Mouse (Mus musculus) layer of hippocampus, adult 18-20 months (tissue): ENCODE data around the gene Csdc2. TPM values are rescaled to one million over a fixed set of nuclear protein-coding genes. Genes with fewer than 3 reads are reported as not detected.

Experiments used
- DNase-seq, 2 experiments: peaks; one replicate each; pipeline ENCODE4 v3.0.0; 2022; ENCODE audit warnings: low spot score in 2 of 2
- total RNA-seq, 2 experiments: library from RNA; stranded (reverse); gene quantifications; 2 replicates each; pipeline ENCODE4 v1.2.3; 2021

Csdc2 gene
- total RNA-seq, 2 experiments from 2014 or later = 71.1 to 72.6 TPM

DNA sequence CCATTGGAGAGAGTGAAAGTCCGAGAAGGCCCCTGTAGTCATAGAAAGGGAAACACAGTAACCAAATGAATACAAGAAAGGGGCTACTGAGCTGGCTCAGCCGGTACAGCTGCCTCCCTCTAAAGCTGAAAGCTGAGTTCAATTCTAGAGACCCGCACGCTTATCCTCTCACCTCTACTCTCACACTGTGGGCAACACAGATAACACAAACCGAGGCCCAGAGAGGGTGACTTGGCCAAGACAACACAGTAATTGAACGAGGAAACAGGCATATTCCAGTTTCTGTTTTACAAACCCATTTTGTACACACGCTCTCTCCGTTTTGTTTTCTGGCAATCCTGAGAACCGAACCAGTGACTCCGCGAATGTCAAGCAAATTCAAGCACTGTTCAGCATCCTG, 11.6 kb upstream of the Csdc2 start:
- DNase-seq = no peak

DNA sequence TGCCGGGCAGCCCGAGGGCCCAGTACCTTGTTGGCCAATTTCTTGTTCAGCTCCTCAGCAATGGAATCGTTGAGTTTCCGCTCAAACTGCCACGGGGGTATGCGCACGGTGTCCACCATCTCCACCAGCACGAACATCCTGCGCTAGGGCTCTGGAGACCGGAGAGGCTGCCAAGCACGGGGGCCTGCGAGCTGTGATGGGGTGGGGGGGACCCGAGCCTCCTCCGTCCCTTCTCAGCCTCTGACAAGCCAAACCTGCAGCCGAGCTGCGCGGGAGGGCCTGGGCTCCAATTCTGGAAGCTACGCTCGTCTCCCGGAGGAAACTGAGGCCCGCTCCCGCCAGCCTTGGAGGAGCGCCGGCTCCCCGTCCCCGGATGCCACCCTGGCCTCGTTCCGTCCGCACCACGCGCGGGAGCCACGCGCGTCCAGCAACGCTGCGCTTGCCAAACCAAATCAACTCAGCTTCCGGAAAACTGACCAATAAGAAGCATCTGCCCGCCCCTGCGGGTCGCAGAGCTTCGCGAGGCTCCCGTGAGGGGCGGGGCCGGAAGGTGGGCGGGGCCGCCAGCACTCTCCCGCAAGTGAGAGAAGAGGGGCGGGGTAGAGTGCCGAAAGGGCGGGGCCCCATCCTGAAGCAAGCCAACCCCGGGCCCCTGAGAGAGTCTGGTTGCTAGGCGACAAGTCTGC, 10.7 kb upstream of the Csdc2 start, which contains the start of gene Polr3h:
Gene Polr3h, minus strand, starts transcription at position 481 of the 686 bp plus-strand sequence.
- DNase-seq = peak; percentile 94 to 96

DNA sequence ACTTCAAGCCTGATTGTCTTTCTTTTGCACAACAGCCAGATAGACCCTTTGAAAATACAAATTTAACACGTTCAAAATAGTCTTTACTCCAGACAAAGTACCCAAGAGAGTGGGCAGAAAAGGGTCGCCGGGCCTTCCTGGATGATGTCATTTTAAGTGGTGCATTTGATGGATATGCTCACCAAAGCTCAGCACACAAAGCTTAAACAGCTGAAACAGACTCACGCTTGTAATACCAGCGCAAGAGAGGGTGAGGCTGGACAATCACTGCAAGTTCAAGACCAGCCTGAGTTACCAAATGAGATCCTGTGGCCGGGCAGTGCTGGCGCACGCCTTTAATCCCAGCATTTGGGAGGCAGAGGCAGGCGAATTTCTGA, 10.1 kb upstream of the Csdc2 start:
- no peak for DNase-seq

DNA sequence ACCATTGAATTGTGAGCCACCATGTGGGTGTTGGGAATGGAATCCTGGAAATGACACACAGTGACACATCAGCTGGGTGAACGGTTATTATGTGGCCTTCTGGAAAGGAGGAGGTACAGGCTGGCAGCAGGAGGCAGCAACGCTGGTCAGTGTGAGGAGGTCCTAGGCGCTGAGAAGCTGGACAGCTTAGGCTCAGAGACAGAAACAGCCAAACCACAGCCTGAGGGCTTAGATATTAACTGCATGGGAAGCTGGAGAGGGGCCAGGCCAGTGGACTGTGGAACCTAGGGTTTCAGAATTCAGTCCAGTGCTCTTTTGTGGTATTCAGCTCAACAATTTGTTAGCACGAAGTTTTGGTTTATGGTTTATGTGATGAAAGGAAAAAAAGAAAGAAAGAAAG, 8.8 kb upstream of the Csdc2 start:
- no peak for DNase-seq

DNA sequence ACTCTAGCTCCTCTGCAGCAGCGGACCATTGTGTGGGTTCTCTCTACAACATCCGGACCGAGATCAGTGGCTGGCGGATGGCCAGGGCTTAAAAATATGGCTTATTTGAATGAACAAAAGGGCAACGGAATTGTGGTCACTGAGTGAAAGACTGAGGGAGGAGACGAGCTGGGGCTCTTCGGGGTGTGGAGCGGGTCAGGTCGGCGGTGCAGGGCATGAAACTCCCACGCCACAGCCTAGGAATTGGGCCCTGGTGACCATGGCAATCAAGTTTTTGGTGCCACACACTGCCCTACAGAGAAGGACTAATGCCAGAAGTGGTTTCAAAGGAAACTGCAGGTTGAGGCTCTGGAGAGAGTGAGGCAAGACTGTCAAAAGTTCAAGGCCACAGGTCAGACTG, 8.3 kb upstream of the Csdc2 start:
- DNase-seq = no peak

DNA sequence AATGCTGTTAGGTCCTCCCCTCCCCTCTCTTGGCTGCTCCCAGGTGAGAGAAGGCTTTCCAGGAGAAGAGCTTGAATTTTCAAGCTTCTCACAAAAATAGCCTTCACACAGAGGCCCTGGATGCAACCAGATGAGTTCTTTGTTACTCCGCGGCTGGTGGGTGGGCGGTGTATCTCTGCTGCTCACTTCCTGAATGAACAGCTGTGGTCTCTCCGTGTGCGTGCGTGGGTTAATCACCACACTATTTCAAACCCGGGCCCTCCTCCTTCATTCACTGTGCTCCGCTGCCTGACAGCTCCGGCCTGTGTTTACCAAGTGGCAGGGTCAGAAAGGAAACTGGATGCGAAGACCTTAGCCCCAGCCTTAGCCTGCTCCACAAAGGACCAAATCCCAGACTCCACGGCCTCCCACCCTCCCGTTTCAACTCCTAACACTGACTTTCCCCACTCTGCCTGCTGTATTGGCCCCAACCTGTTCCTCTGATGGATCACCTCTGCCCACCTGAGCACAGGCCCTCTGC, 3.5 kb upstream of the Csdc2 start:
- peak; percentile 69 to 80 for DNase-seq

DNA sequence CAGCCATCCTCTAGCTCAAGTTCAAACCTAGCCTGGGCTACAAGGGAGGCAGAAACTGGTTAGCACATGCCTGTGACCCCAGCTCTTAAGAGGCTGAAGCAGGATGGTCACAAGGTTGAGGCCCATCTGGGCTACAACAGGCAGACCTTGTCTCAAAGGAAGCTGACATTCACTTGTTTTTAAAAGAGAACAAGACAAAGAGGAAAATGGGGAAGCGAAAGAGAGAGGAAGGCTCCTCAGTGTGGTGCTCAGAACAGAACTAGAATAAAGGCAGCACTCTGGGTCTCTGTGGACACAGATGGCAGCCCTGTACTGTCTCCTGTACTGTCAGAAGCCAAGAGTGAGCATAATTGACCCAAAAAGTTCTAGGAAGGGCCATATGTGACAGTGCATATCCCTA, 2.6 kb upstream of the Csdc2 start:
- DNase-seq = no peak

DNA sequence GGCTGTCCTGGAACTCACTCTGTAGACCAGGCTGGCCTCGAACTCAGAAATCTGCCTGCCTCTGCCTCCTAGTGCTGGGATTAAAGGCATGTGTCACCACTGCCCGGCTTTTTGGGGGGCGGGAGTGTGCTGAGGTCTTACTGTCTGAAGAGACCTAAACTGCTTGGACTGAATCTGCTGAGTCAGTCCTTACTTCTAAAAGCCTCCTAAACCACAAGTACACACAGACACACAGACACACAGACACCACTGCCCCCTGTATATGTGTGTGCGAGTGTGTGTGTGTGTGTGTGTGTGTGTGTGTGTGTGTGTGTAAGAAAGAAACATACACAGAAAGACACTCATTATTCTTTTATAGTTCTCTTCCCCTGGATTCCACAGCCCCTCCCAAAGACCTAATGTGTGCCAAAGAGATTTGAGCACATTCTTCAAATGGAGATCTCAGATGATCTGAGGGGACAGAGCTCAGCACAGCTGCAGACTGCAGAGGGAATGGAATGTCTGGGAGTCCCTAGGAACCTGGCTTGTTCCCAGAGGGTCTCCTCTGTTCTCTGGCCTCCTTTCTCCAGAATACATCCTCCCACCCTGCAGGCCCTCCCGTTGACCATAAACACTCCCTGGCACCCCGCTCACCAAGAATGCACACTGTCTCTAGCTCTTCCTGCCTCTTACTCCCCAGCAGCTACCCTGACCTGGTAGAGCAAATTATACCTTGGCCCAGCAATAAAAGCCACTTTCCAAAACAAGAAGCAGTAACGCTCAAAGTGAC, 506 bp upstream of the Csdc2 start:
- DNase-seq = no peak

DNA sequence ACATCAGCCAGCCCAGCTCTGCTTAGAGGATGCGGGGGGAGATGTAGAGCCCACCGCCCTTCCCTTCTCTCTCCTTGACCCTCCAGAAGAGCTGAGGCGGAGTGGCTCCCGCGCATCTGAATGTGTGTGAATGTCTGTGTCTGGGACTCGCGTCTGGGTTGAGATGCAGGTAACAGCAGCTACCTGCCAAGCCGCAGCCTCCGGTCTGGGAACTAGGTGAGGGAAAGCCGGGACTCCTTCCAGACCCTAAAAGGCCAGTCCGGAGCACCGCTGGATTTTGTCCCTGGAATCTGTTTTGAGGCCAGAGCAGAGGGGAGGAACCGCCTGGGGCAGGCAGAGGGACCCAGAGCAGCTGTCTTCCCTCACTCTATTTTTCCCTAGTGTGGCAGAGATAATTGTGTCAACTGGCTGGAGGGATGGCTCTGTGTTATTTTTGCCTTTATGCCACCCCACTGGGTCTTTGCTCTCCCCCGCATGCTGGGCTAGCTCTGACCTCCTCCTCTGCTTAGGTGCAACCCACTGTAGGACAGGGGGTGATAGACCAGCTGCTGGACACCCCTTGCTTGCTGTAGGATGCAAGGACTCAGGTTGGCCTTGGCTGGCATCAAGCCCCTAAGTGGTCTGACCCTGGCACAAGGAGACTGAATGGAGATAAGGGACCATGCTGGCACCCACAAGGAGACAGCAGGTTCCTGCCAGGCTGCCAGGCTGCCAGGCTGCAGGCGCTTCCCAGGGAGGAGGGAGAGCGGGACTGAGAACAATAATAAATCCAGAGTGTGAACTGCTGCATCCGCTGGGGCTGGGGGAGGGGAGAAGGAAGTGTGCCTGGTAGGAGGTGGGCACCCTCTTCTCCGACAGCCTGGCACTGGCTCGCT, 776 bp downstream of the Csdc2 start:
- DNase-seq = peak; percentile 53 to 68

DNA sequence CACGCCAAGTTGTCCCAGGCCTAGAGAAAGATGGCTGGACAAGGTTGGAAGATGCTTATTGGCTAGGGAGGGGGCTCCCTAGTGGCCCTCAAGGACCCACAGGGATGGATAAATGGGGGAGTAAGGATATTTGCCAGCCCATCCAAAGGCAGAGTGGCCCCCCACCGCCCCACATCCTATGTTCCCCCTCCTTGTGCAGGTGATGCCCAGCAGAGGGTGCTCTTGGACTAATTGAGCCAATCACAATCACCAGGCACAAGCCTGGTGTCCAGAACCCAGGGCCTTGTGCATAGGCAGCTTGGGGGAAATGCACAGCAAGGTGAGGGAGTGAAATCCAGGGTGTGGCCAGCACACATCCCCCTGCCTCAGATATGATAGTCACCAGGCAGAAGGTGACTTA, 1.7 kb downstream of the Csdc2 start:
- DNase-seq = peak in 1 of 2 experiments; percentile 52

DNA sequence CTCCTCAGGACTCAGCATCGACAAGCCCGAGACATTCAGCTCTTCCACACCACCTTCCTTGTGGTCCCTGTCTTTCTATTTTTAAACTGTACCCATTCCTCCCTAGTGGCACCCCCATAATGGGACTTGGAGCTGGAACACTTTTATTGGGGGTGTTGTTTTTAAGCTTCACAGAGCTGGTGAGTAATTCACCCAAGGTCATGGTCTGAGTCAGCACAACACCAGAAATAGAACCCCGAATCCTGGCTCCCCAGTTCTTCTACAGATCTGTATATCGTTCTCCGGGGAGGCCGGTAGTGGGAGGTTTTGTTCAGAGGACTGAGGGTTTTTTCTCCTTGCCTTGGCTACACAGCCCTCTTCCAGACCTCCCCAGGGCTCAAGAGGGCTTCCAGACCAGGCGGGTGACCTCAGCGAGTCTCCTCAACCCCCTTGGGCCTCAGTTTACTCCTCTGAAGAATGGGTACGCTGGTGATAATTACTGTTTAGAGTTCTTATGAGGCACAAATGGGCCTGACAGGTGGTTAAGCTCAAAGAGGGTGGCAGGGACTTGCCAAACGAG, 2.7 kb downstream of the Csdc2 start:
- DNase-seq = no peak

DNA sequence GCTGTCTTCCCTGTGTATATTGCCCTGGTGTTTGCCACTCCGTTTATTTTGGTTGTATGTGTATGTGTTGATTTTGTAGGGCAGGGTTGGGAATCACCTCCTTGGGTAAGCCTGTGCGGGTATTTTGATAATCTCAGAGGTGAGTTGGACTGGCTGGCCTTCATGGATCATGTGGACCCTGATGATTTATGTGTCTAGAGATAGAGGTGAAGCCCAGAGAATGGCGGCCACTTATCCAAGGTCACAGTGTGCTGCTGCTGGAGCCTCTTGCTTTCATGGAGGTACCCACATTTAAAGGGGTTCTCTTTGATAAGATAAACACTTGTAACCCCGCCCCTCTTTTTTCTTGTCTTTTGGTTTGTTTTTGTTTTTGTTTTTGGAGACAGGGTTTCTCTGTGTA, 3.2 kb downstream of the Csdc2 start:
- no peak for DNase-seq

DNA sequence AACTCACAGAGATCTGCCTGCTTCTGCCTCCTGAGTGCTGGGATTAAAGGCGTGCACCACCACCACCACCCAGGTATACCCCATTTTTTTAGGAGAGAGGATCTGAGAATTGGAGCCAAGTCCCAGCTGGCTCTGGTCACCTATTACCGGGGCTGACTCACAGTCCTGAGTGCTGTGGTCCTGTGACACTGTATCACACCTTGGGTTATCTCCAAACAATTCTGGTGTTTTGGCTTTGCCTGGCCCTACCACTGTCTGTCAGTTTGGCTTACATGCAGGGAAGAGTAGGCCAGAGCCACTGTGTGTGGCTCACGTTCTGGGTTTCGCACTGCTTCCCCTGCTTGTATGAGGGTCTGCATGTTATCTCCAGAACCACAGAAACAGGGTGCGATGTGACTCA, 3.7 kb downstream of the Csdc2 start:
- DNase-seq = no peak

DNA sequence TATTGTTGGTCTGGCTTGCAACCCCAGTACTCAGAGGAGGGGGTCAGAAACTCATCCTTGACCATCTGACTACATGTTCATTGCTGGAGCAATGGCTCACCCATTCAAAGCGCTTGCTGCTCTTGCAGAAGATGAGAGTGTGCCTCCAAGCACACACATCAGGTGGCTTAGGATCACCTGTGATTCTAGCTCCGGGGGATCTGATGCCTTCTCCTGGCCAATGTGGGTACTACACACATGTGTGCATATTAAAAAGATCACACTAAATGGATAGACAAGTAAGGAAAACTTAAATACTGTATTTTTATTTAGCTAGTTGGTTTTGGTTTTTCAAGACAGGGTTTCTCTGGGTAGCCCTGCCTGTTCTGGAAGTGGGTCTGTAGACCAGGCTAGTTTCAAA, 4.5 kb downstream of the Csdc2 start:
- DNase-seq = no peak

DNA sequence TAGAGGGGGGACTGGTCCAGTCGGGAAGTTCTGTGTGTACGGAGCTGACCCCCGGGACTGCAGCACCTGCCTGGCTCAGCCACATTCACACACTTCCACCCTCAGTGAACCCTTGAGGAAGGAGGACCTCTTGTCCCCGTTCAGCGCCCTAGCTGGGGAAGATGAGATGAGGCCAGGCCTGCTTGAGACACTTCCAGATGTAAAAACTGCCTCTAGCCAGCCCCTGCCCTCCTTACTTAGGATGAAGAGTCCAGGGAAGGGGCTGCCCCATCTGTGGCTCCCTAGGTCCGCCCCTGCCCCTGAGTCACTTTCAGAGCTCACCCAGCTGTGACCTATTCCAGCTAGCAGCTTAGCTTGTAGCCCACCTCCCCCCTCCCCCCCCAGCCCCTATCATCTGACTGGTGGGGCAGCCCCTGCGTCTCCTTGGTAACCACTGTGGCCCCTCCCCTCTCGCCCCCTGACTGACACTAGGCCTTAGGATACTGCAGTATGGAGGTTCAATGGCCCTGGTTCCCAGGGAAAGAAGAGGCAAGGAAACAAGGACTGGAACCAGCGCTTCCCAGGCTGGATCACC, 6.7 kb downstream of the Csdc2 start:
- no peak for DNase-seq

DNA sequence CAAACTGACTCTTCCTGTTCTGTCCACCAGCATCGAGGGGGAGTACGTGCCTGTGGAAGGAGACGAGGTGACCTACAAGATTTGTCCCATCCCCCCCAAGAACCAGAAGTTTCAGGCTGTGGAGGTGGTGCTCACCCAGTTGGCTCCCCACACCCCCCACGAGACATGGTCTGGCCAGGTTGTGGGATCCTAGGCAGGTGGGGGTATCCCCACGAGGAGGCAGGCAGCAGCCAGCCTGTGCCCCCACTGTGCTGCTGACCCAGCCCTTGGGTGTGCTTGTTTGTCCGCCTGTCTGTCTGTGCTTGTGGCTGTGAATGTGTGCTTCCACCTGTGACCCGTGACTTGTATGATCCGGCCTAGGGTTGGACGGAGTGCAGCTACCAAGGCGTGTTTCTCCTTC, 12.5 kb downstream of the Csdc2 start:
- no peak for DNase-seq

DNA sequence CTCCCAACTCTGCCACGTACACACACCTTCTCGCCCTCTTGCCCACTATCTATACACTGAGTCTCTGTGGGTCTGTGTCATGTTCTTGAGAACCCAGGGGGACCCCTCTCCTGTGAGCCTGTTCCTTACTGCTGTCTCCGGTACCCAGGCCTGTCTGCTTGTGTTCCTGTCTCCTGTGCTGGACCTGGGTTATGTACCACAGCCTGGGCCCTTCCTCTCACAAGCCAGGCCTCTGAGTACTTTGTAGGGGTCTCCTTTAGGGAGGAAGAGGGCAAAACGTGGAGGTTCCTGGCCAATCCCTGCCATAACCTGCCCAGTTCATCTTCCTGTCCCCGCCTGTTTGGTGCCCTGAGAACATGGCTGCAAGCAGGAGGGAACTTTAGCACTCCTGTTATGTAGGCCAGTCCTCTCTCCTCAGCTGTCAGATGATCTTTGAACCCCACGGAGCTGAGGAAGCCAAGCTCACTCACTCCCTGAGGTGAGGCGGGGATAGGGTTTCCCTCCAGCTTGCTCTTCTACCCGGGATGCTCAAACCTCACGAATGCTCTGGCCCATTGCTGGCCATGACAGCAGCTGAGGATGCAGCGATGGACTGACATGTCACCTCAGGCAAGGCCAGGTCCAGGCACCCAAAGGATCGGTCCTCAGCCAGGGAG, 13.0 kb downstream of the Csdc2 start:
- DNase-seq = no peak

DNA sequence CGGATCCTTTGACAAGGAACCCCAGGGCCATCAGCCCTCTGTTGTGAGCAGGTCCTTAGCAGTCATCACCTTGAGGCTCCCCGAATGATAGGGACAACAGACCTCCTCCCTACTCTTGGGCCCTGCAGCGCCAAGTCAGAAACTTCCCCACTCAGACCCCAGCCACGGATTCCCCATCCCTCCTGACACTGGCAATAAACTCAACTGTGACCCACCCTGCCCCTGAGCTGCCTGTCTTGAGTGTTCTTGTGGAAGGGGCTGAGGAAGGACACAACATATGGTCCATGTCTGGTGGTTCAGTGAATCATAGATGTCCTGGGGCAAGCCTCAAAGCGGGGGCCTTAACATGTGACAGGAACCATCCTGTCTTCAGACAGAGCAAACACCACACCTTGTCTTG, 14.2 kb downstream of the Csdc2 start:
- no peak for DNase-seq

DNA sequence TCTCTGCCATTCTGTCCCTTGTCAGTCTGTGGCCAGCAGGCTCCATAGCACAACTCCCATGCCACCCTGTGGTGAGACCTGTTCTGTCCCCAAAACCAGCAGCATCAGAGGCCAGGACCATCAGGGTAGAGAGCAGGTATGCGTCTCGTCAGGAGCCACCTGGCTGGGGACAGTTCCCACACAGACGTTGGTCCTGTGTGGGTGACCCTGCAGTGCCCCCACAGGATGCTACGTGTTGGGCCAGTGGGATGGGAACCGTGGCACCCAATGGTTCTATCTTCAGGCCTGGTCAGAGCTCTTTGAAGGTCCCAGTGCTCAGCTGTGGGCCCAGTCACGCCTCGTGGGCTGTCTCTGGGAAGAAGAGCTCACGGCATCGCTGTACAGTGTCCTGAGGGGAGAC, 14.6 kb downstream of the Csdc2 start:
- DNase-seq = no peak

DNA sequence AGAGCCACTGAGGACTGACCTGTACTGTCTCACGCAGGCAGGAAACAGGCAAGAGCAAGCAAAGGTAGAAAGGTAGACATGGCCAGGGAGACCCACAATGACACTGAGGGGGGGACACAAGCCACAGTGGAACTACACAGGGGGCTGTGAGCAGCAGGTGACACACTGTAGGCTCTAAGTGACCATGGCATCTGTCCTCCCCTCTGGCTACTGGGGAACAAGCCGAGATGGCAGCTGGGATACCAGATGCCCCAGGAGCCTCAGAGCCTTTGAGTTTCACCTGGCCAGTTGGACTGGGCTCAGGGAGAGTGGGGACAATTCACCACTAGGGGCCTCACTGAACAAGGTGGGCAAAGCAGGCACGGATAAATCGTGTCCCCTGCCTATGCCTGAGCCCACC, 15.8 kb downstream of the Csdc2 start:
- DNase-seq = no peak
